In genomic region chr19:57297447-57297846, GRCm38 (mm10) we compare ENCODE assay signal across 19 mouse cellular contexts. TPM values are rescaled to one million over a fixed set of nuclear protein-coding genes. Genes with fewer than 3 reads are reported as not detected.
DNase-seq lines count a peak whose midpoint lies in the region; TF ChIP-seq lines count a peak whose summit lies in the region.
"Had no signal": no experiment of that assay in that cellular context is flagged by ENCODE, and none has a peak within 500 bp of the region (broad histone marks: within the 10 kb centered on the region; RNA-seq: fewer than 3 reads in every experiment).

No protein-coding gene starts in this region.

- DNase-seq in cerebellum, adult 2 months = no peak
- no peak for DNase-seq in cerebellum, adult 18-20 months
- peak; percentile 38 for DNase-seq in gastrocnemius, postnatal 25 days
- DNase-seq in gastrocnemius, adult 18-20 months (ENCODE audit: low spot score) = no peak
- peak; percentile 62 for DNase-seq in right cerebral cortex, adult 18-20 months
- no peak for DNase-seq in right cerebral cortex, postnatal 25 days
- DNase-seq in fibroblast of lung, adult 2 months (ENCODE audit: low read depth) = peak; percentile 27
- no peak for DNase-seq in embryo, embryonic 10.5 days (ENCODE audit: low spot score)
- DNase-seq: B cell, adult 2 months; cerebellum, adult 8-10 months; cerebellum, postnatal 10 days; cerebellum, postnatal 36 days; forebrain, postnatal 0 days; heart, postnatal 14 days; kidney, adult 2 months had no signal

- H3K4me3 ChIP-seq in cerebellum, adult 2 months (replicated peaks; ENCODE audit: insufficient read depth, low read depth, low read length) = no peak overlapping the region
- H3K4me3 ChIP-seq: heart, embryonic 13.5 days had no signal

- 0 out of 2 replicates have a peak overlapping the region, but pooled peaks have one; percentile 13 for H3K27ac ChIP-seq in cerebellum, adult 2 months (ENCODE audit: insufficient read depth, low read length)
- H3K27ac ChIP-seq: heart, embryonic 13.5 days; hindbrain, embryonic 14.5 days; hindbrain, postnatal 0 days had no signal

- no peaks in the 10 kb centered on the region for H3K27me3 ChIP-seq in cerebellum, adult 2 months (ENCODE audit: control insufficient read depth, insufficient read depth, low read length)
- H3K27me3 ChIP-seq: CH12.LX; heart, embryonic 13.5 days had no signal

- peaks cover 39% of the 10 kb centered on the region for H3K4me1 ChIP-seq in cerebellum, adult 2 months (ENCODE audit: control insufficient read depth, insufficient read depth, low read length)

- no peak for TF ChIP-seq CTCF in cerebellum, adult 2 months (IDR thresholded peaks at IDR 0.05; ENCODE audit: borderline replicate concordance, insufficient read depth, low read depth, low read length)

- TF ChIP-seq POLR2A in cerebellum, adult 2 months (IDR thresholded peaks at IDR 0.05; ENCODE audit: borderline replicate concordance, insufficient read depth, low read length) = no peak

- 41% methylated on average over 9 of the region's 9 CpGs for WGBS in cerebellum, adult 2 months

RNA-seq across cellular contexts. Expression of gene Ablim1, which starts 17.3 kb away (rescaled TPM):
- polyA plus RNA-seq in cerebellum, adult 2 months (2012; rRNA removed) = 110 and 130 TPM in 2 replicates
- 10 to 100 TPM; 37.6 to 41.4 TPM for total RNA-seq in gastrocnemius, postnatal 25 days (2021)
- 10 to 100 TPM; 36.0 to 65.7 TPM for total RNA-seq in gastrocnemius, adult 18-20 months (2021)

Comparison
In these comparisons a context has a peak if more than half of its experiments do, and no peak if none do; other contexts are left out.
1. DNase-seq: peak in gastrocnemius, postnatal 25 days (single experiment), right cerebral cortex, adult 18-20 months (single experiment) and fibroblast of lung, adult 2 months (single experiment); none in cerebellum, adult 2 months (0 of 2), cerebellum, adult 18-20 months (0 of 2), gastrocnemius, adult 18-20 months (single experiment), right cerebral cortex, postnatal 25 days (single experiment) and embryo, embryonic 10.5 days (single experiment).